Mouse (Mus musculus): ENCODE measurements around the gene Tbc1d17. TPM values are rescaled to one million over a fixed set of nuclear protein-coding genes. Genes with fewer than 3 reads are reported as not detected.

Tbc1d17 gene
- total RNA-seq, 2 experiments from 2014 or later, result 56.5 to 63.4 TPM

DNA sequence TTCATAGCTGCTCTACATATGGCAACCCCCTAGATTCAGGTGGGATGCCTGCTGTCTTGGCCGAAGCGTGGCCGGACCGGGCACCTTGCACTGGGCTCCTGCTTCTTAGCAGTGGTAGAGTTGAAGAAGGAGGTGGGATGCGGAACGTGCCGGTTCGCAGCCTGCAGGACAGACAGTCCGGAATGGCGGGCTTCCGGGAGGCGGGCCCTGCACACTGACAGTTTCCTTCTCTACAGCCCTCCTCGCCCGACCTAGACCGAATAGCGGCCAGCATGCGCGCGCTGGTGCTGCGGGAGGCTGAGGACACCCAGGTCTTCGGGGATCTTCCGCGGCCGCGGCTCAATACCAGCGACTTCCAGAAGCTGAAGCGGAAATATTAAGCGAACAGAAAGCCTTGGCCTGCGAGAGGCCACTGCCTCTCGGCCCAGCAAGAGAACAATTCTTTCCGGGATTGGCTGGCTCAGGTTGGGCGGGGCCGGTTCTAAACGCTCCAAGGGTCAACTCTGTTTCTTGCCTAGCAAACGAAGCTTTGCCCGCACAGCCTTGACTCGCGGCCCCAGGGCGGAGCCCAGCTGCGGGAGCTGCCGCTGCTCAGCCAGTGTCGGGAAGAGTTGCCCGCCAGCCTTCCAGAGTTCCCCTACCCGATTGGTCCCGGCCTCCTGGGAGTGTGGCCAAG is 5.6 kb upstream of the Tbc1d17 start:
- peak; percentile 64 to 86 for DNase-seq (ENCODE audit: low spot score in 2 of 2)

DNA sequence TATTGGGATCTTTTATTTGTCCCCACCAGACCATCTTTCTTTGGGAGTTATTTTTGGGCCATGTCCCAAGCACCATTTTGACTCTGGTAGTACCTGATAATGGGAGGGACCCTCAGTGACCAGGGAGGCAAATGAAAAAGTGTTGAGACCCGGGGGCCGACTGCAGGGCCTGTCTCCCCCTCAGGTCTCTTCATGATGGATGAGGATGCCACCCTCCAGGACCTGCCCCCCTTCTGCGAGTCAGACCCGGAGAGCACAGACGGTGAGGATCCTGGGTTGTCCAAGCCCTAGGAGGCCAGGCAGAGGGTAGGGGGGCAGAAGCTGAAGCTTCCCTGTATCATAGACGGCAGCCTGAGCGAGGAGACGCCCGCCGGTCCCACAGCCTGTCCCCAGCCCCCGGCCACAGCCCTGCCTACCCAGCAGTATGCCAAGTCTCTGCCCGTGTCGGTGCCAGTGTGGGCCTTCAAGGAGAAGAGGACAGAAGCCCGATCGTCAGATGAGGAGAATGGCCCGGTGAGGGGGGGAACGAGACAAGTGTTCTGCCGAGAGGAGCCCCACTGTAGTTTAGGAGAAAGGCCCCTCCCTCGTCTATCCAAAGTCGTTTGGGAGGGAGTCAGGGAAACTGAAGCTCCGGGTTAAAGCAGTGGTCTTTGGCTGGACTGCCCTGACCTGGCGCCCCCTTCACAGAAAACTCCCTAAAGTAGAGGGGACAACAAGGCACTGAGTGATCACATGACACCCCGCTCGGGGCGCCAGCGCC is 4.9 kb upstream of the Tbc1d17 start:
- DNase-seq (ENCODE audit: low spot score in 2 of 2), result no peak

DNA sequence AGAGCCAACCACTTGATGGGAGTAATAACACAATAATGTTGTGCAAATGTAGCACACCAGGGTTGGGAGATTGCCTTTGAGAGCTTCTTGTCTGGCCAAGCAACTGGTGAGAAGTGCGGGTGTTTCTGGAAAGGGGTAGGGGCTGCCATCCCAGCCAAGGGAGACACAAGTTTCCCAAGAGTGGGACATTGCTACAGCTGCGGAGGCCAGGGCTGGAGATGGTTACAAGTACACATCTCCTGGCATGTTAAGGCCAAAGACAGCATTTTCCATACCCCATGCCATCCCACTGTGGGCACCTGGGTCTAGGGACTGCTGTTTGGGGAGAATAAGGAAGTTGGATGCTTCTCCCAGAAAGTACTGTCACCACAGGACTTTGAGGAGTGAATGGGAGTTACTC is 4.2 kb upstream of the Tbc1d17 start:
- DNase-seq (ENCODE audit: low spot score in 2 of 2), result no peak

DNA sequence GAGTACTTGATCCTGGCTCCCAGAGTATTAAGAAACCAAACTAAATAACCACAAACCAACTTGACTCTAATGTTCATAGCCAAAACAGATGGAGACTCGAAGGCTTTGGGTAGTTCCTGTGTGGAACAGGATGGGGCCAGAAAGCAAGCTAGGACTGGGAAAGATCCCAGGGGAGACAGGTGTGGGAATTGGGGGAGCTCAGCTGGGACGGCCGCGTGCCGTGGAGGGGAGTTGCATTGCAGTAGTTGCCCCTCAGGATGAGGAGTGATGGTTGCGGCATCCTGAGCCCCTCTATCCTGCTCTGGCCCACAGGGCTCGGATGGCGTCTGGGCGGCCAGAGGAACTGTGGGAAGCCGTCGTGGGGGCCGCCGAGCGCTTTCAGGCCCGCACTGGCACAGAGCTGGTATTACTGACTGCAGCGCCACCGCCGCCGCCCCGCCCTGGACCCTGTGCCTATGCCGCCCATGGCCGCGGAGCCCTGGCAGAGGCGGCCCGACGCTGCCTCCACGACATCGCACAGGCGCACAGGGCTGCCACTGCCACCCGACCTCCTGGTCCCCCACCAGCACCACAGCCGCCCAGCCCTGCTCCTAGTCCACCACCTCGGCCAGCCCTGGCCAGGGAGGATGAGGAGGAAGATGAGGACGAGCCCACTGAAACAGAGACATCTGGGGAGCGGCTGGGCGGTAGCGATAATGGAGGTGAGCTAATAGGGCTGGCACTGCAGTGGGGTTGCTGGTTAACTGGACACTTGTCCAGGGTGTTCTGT is 3.6 kb upstream of the Tbc1d17 start:
- DNase-seq (ENCODE audit: low spot score in 2 of 2), result no peak

DNA sequence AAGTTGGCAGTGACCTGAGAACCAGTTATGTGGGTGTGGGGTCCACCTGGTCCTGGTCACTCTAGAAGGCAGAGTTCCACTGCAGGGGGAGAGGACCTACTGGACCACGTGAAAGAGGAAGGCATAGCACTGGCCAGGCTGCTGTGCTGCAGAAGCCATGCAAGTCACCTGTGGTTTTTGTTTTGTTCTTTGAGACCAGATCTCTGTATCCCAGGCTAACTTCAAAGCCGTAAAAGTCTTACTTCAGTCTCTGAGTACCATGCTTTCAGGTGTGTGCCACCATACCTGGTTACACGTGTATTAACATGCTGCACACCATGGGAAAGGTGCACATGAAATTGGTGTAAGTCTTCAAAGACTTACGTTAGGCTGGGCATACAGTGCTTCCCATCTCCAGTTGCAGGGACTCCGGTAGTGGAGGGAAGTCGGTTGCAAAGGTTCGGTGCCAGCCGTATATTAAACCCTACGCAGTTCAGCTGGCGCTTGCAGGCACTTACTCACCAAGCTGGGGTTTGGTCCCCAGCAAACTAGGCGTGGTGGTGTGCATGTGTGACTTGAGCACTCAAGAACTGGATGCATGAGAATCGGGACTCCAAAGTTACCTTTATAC is 2.9 kb upstream of the Tbc1d17 start:
- no peak for DNase-seq (ENCODE audit: low spot score in 2 of 2)

DNA sequence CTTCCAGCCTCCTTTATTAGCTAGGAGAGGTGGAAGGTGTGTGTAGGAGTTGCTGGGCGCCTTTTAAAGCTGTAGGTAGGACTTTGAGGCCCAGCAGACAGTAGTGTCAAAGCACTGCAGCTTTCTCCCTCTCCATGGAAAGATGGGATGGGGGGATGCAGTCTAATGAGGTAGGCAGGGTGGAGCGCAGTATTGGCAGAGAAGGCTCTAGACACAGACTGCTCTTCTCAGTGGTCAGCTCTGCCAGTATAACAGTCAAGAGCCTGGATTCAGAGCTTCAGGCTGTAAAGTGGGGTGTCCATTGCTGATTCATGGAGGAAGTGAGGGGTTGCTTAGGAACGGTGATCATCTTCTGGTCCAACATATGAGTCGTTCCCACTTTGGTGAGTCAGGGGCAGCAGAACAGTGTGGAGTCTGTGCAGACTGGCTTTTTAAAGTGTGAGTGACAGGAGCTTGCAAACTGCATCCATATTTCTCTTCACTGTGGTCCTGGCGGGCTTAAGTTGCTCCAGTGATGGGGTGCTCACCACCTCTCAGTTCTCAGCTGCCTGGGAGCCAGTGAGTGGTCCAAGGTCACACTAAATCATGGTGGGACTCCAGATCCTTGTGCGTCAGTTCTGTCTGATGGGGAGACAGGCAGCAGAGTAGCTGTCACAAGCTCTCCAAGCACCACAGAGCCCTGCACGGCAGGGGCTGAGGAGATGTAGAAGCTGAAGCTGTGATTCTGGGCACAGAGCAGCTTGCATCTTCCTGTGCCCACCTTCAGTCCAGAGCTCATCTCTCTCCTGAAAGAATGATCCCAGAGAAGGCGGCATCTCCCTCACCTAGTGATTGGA is 2.1 kb upstream of the Tbc1d17 start:
- DNase-seq (ENCODE audit: low spot score in 2 of 2), result no peak

DNA sequence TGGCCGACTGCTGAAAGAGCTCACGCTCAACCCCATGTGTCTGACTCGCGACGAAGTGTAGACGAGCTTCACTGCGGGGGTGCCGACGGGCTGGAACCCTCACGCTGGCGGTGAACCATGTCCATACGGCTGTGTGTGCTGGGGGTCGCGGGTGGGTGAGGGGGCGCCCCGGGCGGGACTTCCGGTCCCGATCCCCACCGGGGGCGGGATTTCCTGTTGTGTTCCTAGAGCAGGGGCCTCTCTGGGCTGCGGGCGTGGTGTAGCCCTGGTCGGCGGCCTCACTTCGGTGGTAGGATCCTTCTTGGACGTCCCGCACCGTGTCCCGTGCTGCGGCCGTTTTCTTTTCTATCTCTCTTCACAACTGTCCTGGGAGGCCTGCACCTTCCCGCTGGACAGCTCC is 1.3 kb upstream of the Tbc1d17 start:
- peak; percentile 63 to 86 for DNase-seq (ENCODE audit: low spot score in 2 of 2)

DNA sequence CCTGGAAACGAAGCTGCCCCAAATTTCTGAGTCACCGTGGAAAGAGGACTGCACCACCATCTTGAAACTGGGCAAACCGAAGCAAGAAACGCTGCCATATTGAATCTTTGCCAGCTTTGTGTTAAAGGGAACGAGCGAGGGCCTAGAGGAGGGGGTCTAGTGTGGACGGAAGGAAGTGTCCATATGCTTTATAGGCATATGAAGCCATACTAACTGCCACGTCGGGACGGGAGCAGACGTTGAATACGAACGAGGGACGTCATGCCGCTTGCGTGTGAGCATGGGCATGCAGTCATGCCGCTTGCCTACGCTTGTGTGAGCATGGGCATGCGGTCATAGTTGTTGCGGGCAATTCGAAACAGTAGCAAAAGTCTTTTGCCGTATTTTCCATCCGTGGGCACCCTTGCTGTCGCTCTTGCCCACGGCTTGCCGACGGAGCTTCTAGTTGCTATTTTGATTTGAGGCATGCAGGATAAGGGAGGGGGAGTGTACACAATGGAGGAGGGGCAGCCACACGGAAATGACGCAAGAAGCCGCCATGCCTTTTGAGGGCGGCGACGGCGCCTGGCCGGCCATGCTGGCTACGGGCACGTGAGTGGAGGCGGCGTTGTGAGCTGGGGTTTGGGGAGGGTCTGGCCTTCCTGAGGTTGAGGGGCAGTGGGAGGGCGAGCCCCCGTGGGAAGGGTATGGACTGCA is 685 bp upstream of the Tbc1d17 start:
- peak; percentile 74 to 89 for DNase-seq (ENCODE audit: low spot score in 2 of 2)

DNA sequence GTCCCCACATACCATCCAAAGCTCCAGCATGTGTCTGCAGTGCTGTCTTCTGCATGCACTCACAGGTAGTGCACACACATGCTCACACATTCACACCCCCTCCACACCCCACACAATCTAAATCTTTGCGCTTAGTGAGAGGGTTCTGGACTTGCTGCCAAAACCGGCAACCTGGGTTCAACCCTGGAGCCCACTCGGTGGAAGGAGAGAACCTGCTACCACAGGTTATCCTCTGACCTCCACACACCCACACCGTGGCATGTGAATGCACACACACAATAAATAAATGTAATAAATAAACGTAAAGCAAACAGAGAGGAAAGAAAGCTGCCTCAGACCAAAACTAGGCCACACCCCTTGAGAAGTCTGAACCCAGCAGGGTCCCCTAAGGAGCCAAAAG is 1.1 kb downstream of the Tbc1d17 start:
- no peak for DNase-seq (ENCODE audit: low spot score in 2 of 2)

DNA sequence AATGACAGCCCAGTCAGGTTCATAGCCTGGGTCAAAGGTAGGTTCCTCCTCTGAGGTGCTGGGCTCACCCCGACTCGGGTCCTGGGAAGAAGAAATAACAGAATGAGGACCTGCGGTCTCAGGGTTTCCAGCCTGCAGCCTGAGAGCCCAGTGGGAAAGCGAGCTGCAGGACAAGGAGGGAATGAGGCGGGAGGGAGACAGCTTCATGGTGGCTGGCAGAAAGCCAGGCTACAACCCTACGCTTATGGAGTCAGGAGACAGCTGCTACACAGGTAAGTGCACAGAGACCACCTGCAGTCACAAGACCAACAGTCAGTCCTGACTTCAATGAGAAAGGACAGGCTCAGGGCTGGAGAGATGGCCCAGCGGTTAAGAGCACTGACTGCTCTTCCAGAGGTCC is 2.1 kb downstream of the Tbc1d17 start:
- no peak for DNase-seq (ENCODE audit: low spot score in 2 of 2)

DNA sequence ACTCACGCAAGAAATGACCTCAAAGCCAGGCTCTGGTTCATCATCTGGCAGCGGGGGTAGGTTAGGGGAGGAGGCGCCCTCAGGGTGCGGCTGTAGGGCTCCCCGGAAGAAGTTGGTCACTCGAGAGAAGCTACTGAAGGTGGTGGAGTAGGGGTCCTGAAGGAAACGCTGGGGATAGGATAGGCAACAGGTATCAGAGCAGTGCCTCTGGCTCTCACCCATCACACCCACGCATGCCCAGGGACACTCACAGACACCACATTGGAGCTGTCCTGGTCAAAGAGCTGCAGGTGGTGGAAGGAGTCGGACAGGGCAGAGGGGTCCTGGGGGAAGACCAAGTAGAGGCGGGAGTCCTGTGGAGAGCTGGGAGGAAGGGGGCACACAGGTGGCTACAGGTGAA is 3.9 kb downstream of the Tbc1d17 start:
- no peak for DNase-seq (ENCODE audit: low spot score in 2 of 2)

DNA sequence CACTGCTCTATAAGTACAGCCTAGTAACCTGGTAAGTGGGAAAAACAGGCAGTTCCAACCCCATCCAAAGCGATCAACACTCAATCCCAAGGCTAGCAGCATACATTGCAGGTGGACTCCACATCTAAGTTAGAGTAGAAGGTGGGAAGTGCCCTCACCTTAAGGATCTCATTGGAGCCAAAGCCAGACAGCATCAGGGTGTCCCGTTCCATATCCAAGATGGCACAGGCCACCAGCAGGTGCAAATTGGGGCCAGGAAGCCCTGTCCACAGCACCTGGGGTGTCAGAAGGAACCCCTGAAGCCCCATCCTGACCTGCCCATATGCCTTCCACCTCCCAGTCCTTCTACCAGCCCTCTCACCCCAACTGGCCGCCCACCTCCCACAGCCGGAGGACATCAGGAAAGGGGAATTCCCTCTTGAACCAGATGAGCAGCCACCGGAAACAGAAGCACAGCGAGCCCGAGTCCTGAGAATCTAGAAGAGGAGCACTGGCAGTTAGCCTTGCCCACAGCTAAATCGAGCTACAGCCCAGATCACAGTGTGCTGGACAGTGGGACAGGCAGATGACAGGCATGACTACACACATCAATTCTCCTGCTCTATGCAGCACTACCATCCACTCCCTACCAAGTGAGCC is 6.9 kb downstream of the Tbc1d17 start:
- DNase-seq (ENCODE audit: low spot score in 2 of 2), result no peak

DNA sequence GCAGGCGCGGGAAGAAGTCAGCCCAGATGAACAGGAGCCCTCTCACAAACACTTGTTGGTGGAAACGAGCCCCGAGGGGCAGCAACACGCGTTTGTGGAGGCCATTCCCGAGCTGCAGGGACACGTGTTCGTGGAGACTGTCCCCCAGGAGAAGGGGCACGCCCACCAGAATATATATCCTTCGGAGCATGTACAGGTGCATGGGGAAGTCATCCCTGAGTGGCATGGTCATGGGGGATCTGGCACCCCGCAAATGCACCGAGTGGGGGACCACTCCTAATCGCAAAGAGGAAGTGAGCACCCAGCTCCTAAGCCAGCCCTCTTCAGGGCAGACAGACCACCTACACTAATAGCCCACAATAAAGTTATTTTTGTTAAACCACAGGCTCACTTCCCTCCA is 8.5 kb downstream of the Tbc1d17 start:
- no peak for DNase-seq (ENCODE audit: low spot score in 2 of 2)

DNA sequence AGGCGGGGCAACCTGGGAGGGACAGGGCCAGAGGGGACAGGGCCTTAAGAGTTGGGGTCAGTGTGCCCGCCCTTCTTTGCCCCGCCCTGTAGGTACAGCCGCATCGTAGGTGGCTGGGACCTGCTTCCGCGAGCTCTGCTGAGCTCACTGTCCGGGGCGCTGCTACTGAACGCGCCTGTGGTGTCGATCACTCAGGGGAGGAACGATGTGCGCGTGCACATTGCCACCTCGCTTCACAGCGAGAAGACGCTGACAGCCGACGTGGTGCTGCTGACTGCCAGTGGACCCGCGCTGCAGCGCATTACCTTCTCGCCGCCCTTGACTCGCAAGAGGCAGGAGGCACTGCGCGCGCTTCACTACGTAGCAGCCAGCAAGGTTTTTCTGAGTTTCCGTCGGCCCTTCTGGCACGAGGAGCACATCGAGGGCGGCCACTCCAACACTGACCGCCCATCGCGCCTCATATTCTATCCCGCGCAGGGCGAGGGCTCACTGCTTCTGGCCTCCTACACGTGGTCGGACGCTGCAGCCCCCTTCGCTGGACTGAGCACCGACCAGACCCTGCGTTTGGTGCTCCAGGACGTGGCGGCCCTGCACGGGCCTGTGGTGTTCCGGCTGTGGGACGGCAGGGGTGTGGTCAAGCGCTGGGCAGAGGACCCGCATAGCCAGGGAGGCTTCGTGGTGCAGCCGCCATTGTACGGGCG is 9.2 kb downstream of the Tbc1d17 start:
- DNase-seq (ENCODE audit: low spot score in 2 of 2), result peak in 1 of 2 experiments; percentile 63

DNA sequence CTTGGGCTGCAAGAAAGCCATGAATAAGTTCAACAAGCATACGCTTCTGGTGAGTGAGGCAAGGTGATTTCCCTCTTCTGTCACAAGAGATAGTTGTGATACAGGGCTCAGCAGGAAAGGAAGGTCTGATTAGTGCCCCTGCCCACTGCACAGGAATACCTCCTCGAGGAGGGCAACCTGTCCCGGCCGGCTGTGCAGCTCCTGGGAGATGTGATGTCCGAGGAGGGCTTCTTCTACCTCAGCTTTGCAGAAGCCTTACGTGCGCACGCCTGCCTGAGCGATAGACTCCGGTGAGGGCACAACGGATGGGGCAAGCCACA is 9.7 kb downstream of the Tbc1d17 start:
- DNase-seq (ENCODE audit: low spot score in 2 of 2), result no peak

DNA sequence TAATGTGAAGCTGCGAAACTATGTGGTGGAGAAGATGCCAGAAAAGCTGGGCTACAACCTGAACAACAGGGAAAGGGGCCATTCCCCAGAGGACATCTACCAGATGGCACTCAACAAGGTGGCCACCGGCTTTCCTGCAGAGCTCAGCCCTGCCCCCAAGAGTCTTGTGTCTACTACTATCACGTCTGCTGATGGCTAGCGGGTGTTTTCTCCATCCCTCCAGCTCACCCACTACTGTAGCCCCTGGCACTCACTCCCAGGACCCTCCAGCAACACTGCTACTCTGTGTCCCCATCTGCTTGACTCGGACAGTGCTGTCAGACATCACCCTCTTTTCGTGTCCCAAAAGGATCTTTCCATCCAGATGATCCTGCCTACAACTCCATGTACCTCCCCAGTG is 10.8 kb downstream of the Tbc1d17 start:
- DNase-seq (ENCODE audit: low spot score in 2 of 2), result no peak

DNA sequence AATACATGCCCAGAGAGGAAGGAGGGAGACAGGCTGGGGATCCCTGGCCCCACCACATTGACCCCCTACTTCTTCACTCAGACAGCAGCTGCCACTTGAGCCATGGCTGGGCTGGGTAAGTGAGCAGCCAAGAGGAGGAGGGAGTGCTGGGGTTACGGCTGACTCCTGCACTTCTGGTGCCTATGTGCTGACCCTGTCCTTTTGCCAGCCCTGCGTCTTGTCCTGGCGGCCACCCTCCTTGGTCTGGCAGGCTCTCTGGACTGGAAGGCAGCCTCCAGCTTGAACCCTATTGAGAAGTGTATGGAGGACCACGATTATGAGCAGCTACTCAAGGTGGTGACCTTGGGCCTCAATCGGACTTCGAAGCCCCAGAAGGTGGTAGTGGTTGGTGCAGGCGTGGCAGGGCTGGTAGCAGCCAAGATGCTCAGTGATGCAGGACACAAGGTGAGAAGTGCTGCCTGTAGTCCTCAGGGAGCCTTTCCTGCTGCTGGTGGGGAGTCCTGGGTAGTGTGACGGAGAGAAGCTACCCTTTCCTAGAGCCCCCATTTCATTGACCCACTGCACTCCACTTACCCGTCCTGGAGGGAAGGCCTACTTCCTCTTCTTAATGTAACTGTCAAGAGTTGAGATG is 12.3 kb downstream of the Tbc1d17 start:
- DNase-seq (ENCODE audit: low spot score in 2 of 2), result no peak

DNA sequence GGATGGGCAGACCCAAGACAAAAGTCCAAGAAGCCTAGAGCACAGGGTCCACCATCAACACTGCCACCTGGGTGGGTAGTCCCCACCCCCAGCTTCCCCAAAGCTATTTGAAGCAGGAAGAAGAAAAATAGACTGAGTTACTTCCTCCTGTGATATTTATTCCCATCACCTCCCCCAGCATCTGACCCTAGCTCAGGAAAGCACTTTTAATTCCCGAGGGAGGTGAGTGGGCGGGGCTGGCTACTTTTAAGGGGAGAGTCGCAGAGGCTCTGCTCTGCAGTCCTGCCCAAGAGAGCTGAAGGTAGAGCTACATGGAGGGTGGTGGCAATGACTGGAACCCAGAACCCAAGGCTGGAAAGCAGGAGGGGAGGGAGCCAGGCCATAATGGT is 12.9 kb downstream of the Tbc1d17 start:
- DNase-seq (ENCODE audit: low spot score in 2 of 2), result no peak

Data from gastrocnemius, postnatal 4 days (tissue).